Mouse (Mus musculus) left cerebral cortex, adult 8-10 months (tissue): ENCODE measurements around the gene Arhgdib. TPM values are rescaled to one million over a fixed set of nuclear protein-coding genes. Genes with fewer than 3 reads are reported as not detected.
A peak's percentile ranks its signal among the peaks of the same experiment; 100 is the strongest.
"Not testable (repeated sequence)": the region's sequence is repeated elsewhere in the genome, so short reads cannot be mapped to it uniquely, and the experiment has no call there.

ENCODE experiments used
- DNase-seq, 2 experiments: peaks; one replicate each; pipeline ENCODE4 v3.0.0; 2022; ENCODE audit warnings: low spot score in 2 of 2
- total RNA-seq, 4 experiments: library from RNA; stranded (reverse); gene quantifications; 2 replicates each; pipeline ENCODE4 v1.2.4; 2022

Gene Arhgdib
- 10 to 100 TPM; 16.0 to 24.1 (median 19.6) TPM for total RNA-seq

DNA sequence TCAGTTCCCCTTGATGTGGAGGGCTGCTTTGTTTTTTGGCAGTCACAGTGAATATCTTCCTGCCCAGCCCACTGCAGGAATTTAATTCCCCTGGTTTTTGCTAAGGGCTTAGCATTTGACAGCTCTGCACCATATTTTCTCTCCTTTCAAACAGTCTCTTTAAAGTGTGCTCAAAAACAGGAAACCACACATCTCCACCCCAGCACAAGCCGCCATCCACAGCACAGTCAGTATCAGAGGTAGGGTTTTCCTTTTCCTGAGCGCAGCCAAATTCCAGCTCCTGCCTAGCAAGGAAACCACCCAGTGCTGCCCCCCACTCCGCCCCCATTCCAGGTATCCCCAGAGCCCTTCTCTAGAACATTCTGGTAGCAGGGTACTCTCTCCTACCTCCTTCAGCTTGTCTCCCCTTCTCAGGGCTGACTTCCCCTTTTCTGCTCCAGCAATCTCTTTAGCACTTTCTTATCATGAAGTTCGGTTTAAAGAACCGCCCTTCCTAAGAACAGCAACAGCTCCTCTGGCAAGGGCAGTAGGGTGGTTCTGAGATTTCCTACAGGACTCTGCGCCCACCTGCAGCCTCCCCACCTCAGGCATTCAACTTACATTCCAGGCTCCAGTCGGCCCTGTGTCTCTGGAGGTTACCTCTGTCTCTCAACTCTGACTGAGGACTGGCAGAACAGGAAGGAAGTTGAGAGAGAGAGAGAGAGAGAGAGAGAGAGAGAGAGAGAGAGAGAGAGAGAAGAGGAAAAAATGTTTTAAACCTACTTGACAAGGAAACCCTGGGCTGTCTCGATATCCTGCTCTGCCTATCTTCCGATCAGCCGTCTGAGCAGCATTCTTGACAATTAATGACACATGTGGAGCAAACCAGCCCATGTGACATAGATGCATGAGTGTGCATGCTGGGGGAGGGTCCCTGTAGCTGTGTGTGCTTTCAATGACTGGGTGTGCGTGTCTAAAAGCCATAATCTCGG, at the start of gene Arhgdib:
Gene Arhgdib, minus strand, starts transcription at position 849 of the 971 bp plus-strand sequence.
- no peak for DNase-seq

DNA sequence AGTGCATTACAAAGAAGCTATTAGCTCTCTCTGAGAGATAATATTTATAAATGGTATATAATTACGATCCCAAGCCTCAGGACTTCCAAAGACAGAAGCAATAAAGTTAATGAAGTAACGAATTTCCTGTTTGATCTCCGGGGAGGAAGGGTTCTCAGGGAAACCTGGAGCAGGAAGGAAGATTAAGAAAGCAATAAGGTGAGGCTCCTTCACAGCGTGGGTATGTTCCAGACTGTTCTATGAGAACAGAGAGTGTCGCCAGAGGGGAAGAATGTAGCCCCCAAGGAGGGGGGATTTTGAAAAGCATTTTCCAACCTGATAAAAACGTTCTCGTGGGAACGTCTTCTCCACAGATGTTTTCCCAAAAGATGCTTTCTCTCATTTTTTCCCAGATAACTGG, 48.9 kb upstream of the Arhgdib start:
- no peak for DNase-seq

DNA sequence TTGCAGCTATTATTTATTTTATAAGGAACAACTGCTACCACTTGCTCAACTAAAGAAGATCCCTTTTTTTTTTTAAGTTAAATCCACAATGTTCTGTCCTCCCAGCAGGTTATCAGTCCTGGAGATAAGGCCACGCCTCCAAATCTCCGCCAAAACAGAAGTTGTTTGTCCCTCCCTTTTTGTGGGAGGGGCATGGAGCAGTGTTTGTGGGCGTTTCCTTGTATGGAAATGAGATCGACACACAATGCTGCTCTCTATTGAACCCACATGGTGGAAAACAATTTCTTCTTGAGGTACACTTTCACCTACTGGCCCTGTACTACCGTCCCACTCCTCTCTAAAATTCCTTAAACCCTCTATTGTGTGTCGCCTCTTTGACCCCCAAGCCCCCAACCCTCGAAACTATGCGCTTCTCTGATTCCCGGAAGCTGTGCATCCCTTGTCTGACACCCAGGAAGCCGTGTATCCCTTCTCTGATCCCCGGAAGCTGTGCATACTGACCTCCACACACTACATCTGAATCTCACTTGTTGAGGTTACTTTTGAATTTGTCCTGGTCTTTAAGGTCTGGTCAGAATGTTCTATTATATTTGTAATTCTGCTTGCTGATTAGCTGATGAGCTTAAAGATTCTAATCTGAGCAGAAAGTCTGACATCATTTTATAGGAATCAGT, 48.3 kb upstream of the Arhgdib start:
- no peak for DNase-seq

DNA sequence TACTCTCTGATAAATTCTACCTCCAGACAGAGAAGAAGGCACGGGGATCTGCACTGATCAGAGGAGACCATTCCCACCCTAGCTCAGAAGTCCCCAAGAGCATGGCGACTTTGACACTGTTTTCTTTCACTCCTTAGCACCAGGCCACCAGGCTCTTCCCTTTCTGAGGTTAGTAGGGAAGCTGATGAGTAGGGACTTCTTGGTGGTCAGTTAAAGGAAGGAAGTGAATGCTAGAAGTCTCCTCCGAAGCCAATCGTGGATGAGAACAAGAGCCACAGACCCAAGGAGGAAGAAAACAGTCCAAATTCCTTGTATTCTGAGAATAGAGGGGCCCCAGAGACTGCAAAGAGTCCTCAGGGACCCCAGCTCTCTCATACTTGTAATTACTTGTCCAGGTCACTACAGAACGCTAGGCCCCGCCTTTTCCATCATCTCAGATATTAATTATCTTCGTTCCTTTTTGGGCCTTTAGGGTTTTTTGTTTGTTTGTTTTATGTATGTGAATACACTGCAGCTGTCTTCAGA, 46.9 kb upstream of the Arhgdib start:
- no peak for DNase-seq

DNA sequence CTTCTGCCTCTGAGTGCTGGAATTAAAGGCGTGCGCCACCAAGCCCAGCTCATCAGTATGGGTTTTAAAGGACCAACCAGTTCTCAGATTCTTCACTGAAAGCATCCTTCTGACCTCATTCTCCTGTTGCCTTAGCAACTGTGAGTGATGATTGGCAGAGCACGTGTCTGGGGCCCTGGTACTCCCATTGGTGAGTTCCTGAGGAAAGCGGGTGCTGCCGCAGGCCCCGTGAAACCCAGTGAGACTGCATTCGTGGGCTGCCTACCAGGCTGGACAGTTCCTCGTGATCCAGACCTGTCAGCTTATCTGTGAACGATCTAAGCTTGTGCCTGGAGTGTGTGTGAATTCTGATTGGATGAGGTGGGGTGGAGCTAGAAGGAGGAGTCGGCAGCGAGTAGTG, 45.0 kb upstream of the Arhgdib start:
- peak in 1 of 2 experiments; percentile 25 for DNase-seq

DNA sequence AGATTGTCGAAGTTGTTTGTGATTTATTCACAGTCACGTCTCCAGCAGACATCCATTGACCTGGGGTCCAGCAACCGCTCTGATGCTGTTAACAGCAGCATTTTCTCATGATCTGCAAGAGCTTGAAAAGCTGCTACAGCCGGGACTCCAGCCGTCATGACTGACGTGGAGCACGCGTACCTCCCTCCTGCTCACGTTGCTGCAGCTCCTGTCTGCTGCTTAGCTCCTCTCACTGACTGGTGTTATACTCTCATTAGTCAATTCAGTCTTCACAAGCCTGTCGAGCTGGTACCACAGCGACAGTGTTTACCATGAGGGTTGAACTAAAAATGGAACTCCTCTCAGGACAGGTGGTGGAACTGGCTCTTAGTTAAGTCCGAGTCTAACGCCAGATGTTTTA, 44.3 kb upstream of the Arhgdib start:
- no peak for DNase-seq

DNA sequence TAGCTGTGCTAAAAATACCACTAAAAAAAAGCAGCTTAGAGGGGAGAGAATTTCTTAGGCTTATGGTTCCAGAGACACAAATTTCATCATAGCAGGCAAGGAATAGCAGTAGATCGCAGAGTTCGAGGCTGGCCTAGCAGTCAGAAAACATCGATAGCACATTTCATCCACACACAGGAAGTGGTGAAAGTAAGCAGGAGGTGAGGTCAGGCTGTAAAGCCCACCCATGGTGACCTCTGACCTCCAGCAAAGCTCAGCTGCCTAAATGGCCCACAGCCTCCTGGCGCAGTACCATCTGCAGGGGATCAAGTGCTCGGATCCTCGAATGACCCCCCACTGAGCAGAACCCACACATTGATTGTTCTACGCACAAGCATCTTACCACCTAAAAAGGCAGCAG, 41.5 kb upstream of the Arhgdib start:
- DNase-seq, result no peak

DNA sequence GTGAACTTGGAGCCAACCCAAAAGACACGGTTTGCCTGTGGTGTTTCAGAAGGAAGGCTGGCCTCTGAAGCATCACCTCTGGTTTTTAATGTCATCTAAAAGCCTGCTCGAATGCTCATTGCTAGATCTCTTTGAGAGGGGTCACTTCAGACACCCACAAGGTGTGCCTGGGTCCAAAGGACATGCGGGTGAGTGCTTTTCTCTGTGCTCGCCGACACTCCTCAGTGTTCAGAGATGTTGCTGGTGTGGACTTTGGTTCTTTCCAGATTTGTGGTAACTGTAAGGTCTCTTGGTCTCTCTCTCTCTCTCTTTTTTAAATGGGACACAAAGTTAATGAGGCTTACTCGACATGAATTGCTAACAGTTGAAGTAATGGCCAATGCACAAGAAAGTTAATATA, 40.9 kb upstream of the Arhgdib start:
- DNase-seq, result no peak

DNA sequence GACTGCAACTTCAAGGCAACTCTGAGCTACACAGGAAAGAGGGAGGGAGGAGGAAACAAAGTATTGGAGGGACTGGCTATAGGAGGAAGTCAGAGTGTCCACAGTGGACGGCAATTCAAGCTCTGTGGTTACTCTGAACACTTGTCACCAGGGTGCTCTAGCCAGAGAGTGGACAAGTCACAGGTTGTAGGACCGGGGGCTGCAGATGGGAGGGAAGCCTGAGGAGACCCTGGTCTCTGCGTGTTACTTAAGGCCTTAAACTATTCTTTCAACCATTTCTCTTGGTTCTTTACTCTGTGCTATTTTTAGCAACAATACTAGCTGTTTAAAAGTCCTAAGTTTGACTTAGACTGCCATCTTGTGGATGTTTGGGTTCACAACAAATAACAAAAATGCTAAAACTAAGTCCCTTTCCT, 38.6 kb upstream of the Arhgdib start:
- DNase-seq, result no peak

DNA sequence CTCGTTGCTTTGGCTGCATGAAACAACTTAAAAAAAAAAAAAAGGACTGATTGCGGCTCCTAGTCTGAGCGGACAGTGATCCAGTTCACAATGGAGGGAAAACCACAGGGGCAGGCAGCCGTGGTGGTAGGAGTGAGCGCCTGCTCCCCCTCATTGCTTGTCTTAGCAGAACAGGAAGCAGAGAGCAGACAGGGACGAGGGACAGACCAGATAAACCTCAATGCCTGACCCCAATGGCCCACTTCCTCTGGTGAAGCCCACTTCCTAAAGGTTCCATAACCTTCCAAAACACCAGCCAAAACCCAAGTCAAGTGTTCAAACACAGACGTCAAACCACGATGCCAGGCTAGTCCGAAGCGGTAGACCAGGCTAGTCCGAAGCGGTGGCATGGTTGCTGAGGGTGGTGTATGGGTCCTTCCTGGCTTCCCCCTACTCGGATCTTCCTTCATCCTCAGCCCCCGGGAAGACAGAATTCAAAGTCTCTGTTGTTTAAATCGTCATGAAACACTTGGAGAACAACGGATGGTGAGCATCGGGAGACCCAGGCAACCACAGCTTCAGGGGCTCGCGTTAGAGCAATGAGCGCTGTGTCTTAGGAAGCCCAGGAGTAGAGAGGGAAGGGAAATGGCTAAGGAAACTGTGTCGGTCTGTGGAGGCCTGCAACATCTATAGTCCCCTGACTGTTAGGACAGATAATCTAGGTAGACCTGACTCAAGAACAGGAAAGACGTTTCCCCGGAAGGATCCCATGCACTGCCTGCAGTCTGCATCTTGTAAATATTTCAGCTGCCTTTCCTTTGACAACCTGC, 37.8 kb upstream of the Arhgdib start:
- DNase-seq, result no peak

DNA sequence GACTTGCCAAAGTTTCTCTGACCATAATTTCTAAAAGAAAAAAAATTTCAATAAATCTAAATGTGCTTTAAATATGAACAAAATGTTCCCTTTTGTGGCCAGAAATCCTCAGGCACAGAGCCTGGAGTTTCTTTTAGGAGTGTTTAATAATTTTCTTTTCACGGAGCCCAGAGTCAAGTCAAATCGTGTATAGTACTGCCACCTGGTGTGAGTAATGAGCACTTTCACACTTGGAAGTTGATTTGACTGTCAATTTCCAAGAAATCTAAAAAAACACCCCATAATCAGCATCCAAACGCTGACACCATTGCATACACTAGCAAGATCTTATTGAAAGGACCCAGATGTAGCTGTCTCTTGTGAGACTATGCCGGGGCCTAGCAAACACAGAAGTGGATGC, 27.2 kb upstream of the Arhgdib start:
- DNase-seq, result not testable (repeated sequence)

DNA sequence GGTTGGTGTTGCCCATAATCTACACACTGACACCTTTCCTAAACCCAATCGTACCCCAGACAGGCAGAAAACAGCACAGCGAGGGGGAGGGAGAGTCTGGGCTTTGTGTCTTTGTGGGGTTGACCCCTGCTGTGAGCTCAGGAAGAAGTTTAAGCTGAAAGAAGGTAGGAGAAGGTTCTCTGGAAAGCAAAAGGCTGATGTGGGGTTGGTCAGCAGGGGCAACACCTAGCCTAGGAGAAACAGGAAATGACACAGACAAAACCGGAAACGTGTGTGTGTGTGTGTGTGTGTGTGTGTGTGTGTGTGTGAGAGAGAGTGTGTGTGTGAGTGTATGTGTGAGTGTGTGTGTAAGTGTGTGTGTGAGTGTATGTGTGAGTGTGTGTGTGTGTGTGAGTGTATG, 25.8 kb upstream of the Arhgdib start:
- DNase-seq, result no peak

DNA sequence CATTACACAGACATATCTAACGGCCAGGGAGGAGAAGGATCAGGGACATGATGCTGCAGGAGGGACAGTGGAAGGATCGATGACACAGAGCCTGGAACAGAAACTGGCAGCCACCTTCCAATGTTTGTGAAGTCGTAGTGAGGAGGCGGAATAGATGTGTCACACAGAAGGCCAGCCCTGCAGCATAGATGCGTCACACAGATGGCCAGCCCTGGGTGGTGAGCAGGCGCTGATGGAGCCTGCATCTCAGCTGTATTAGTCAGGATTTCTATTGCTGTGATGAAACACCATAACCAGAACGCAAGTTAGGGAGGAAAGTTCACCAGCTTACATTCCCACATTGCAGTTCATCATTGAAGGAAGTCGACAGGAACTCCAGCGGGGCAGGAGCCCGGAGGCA, 24.2 kb upstream of the Arhgdib start:
- DNase-seq, result peak in 1 of 2 experiments; percentile 38

DNA sequence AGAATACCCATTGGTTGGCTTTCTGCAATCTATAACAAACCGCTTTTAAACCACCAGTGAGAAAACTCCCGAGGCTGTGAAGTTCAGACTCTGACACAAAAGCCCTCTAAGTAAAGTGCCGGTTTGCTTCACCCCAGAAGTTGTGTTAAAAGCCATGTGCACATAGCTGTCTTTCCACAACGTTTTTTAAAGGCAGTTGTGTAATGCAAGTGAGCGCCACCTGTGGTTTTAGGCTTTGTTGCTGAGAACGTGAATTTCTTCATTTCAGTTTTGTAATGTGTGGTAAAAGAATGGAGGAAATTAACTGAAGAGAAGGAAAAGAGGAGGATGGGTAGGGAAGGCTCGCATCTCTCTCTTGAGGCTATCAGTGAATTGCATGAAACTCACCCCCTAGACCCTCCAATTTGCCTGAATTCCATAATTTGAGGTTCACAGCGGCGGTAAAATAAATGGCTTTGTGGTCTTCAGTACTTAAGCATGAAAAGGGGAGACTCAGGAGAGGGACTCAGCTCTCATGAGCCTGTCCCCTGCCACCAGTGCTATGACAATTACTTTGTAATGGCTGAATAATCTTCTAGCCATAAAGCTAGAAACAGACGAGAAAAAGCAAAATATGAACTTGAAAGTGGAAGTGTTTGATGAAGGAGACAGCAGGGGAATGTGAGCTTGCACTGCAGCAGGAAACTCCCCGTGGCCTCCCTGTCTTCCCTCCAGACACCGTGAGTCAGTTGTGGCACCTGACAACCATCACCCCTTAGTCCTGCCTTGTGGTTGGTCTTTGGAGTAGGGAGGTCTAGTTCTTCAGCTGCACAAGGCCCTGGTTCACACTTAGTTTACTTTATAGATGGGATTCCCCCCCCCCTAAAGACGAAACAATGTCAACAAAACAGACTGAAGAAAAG, 23.2 kb upstream of the Arhgdib start:
- DNase-seq, result no peak

DNA sequence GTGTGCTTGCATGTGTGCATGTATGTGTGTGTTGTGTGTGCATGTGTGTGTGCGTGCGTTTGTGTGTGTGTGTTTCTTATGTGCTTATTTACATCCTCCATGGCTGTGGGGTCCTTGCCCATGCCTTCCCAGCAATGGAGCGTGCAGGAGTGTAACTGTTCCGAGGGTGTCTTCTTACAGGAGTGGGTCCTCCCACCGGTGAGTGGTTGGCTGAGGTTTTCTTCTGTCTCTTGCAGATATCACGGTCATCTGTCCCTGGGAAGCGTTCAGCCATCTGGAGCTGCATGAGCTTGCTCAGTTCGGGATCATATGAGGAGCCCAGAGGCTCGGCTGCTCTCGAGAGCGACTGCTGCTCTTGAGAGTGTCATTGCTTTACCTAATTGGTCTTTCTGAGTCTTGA, 21.3 kb upstream of the Arhgdib start:
- no peak for DNase-seq

DNA sequence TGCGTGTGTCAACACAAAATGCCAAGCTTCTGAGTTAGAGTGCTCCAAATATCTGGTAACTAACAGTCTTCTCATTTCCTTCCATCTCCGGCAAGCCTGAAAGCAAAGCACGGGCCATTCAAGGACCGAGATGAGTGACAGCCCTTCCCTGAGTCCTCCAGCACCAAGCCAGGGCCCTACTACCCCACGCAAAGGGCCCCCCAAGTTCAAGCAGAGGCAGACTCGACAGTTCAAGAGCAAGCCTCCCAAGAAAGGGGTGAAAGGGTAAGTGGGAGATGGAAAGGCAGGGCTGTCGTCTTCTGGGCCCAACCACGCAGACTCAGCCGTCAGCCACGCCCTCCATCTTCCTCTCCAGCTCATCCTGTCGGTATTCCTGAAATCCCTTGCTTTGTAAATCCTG, 17.4 kb upstream of the Arhgdib start:
- DNase-seq, result no peak

DNA sequence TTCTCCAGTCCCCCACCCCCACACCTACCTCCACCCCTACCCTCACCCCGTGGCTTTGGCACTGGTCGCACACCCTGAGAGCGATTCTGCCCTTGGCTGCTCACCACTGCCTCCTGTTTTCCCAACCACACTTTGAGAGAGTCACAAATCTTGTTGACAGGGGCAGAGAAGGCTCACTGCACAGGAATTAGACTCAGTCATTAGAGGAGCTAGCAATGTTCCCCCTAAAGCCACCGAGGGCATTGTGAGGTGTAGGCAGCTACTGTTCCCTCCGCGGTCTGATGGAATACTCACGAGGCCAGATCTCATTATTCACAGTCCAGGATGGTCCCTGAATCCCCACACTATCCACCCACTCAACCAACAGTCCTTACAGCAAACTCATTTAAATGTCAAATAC, 15.4 kb upstream of the Arhgdib start:
- DNase-seq, result no peak

DNA sequence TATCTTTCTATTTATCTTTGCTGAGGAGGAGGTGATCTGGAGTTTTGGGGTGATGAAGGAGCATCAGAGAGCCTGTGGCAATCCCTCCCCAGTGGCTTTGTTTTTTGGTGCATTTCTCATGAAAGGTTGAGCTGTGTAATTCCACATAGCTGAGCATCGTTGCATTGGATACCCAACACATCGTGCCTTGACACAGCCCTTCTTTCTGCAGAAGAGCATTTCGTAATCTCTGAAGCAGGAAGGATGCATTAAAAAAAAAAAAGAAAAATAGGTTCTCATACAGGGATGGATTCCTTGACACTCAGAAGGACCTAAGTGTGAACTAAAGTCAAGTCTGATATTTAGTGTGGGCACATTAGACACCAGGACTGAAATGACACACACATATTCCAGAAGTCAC, 13.5 kb upstream of the Arhgdib start:
- no peak for DNase-seq

DNA sequence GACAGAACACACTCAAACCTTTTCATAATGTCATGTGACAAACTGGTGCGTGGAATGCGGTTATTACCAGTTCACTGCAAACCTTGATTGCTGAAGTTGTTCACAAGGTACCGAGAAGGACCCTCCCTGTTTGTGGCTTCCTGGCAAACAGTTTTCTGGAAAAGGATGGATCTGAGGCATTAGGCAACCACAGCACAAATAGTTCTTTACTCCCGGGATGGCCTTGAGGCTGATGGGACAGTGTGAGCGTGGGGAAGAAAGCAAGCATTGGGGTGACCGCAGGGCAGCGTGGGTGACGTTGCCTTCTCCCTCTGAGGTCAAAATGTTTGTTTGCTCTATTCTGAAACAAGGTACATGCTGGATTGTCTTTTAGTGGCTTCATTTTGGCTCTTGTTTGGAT, 13.0 kb upstream of the Arhgdib start:
- no peak for DNase-seq

DNA sequence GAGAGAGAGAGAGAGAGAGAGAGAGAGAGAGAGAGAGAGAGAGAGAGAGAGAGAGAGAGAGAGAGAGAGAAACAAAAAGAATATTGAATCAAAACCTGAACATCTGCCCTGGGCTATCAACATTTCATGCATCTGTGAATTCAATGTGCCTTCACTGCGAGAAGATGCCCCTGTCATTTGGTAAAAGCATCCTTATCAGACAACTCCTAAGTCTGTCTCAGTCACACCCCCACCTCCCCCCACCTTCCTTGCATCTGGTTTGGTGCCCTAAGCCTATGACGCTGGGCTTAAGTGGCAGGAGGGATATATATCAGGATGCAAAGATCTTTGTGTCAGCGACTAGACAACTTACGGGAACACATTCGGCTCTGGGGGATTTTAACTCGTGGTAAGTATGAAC, 12.5 kb upstream of the Arhgdib start:
- no peak for DNase-seq

DNA sequence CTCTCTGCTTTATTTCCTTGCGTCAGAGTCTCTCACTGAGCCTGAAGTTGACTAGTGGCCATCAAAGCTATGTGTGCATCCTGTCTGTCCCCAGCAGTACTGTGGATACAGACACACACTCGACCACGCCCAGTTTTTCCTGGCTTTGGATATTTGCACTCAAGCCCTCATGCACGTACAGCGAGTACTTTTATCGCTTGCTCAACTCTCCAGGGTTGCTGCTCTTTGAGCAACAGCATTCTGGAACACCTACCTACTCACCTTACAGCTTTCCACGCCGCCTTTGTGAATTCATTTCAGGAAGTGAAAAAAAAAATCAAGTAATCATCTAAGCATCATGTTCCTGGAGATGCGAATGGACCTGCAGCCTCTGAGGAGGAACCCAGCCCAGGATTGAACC, 11.2 kb upstream of the Arhgdib start:
- no peak for DNase-seq
